Mouse (Mus musculus) B cell, adult 62 days (primary cell): ENCODE results near the gene Fbxw13. TPM values are rescaled to one million over a fixed set of nuclear protein-coding genes. Genes with fewer than 3 reads are reported as not detected.

Experiments used
- total RNA-seq: library from RNA; stranded (reverse); gene quantifications from 4 replicates; pipeline ENCODE4 v1.2.4, GENCODE M21; 2023

Fbxw13 gene
- total RNA-seq = not detected in 4 replicates

GRCm38 (mm10) chr9:109195875-109196274, at the start of gene Fbxw13:
Gene Fbxw13 (minus strand): TSS chr9:109195975.

GRCm38 (mm10) chr9:109234654-109235053, 38.9 kb upstream of the Fbxw13 start, which contains the start of gene Fbxw20:
Gene Fbxw20 (minus strand): TSS chr9:109234754.

GRCm38 (mm10) chr9:109161941-109162340, 33.8 kb downstream of the Fbxw13 start, which contains the start of gene Fbxw21:
Gene Fbxw21 (minus strand): TSS chr9:109162041.

Other genes with a start within 250 kb of the Fbxw13 start
- 1.7 to 8.1 TPM (median 4.9 TPM) in 4 replicates for gene Col7a1, start 242.4 kb downstream of the Fbxw13 start, total RNA-seq
- gene Ucn2, start 210.0 kb downstream of the Fbxw13 start, total RNA-seq = 0.51 to 0.85 TPM in 2 of 4 replicates, not detected in the others
- 28.1 to 37.3 TPM (median 33.5 TPM) in 4 replicates for gene Pfkfb4, start 204.2 kb downstream of the Fbxw13 start, total RNA-seq
- gene Shisa5, start 157.4 kb downstream of the Fbxw13 start, total RNA-seq = 1,959 to 2,110 TPM (median 1,992 TPM) in 4 replicates
- 10.8 to 15.8 TPM (median 14.9 TPM) in 4 replicates for gene Trex1, start 136.2 kb downstream of the Fbxw13 start, total RNA-seq
- 30.7 to 37.5 TPM (median 32.9 TPM) in 4 replicates for gene Atrip, start 121.9 kb downstream of the Fbxw13 start, total RNA-seq
- gene Ccdc51, start 113.5 kb downstream of the Fbxw13 start, total RNA-seq = 6.0 to 10.5 TPM (median 7.1 TPM) in 4 replicates
- 271 to 328 TPM (median 318 TPM) in 4 replicates for gene Tma7, start 113.4 kb downstream of the Fbxw13 start, total RNA-seq
- gene Plxnb1, start 100.6 kb downstream of the Fbxw13 start, total RNA-seq = 0.12 to 0.66 TPM (median 0.36 TPM) in 4 replicates
- not detected in 4 replicates for gene Fbxw21, start 33.9 kb downstream of the Fbxw13 start, total RNA-seq
- not detected in 4 replicates for gene Fbxw20, start 38.8 kb upstream of the Fbxw13 start, total RNA-seq
- gene Fbxw14, start 91.7 kb upstream of the Fbxw13 start, total RNA-seq = not detected in 4 replicates
- gene Fbxw28, start 143.7 kb upstream of the Fbxw13 start, total RNA-seq = not detected in 4 replicates
- gene Fbxw22, start 208.3 kb upstream of the Fbxw13 start, total RNA-seq = not detected in 4 replicates